Mouse (Mus musculus): Measurements from ENCODE around the gene Lrg1. TPM values are rescaled to one million over a fixed set of nuclear protein-coding genes. Genes with fewer than 3 reads are reported as not detected.
"Not testable (repeated sequence)": the region's sequence is repeated elsewhere in the genome, so short reads cannot be mapped to it uniquely, and the experiment has no call there.

Lrg1 gene
- polyA plus RNA-seq, 1 experiment from 2014 or later: 1.4 TPM

DNA sequence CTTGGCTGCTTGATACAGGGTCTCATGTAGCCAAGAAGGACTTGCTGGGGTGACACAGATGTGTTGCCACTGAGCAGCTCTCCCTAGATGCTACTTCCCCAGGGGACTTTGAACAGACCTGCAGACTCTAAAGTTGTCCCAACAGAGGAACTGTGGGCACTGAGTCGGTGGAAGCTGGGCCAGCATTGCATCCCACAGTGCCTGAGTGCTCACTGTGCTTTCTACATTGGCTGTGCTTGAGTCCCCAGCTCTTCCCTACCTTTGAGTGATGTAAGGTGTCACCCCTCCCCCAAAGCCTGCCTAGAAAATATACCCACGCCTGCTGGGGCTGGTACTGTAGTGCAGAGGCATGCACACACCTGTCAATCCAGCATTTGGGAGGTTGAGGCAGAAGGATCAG, 14.1 kb downstream of the Lrg1 start:
- 69% methylated on average over 2 of the region's 2 CpGs for WGBS

DNA sequence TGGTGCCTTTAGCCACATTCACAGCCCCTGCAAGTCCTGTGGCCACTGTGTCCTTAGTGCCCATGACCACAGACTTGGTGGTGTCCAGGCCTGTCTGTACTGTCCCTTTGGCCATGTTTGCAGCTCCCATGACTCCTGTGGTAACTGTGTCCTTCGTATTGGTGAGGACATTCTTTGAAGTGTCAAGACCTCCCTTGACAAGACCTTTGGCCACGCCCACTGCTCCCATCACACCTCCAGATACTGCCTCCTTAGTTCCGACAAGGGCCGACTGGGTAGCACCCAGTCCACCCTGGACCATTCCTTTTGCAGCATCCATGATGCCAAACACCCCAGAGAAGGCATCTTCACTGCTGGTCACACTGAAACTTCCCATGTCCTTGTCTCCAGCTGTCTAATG, 14.8 kb downstream of the Lrg1 start:
- Histone ChIP-seq H3K27me3 (ENCODE audit: control insufficient read depth, insufficient read depth, low read length) (no peaks in the 10 kb centered on the region), H3K36me3 (ENCODE audit: control insufficient read depth, insufficient read depth, low read length) (no peaks in the 10 kb centered on the region), H3K9ac (ENCODE audit: low read length) (no peak overlapping the region), H3K4me3 (replicated peaks; ENCODE audit: low read length) (no peak overlapping the region), H3K4me1 (ENCODE audit: control insufficient read depth, insufficient read depth, low read length) (no peaks in the 10 kb centered on the region), H3K9me3 (replicated peaks; ENCODE audit: control insufficient read depth, low read length) (no peaks in the 10 kb centered on the region), H3K27ac (ENCODE audit: low read length) (no peak overlapping the region), H3K4me2 (ENCODE audit: low read depth, low read length) (no peak overlapping the region)
- no peak for ATAC-seq (ENCODE audit: insufficient read depth, low FRiP score)
- 74% methylated on average over 4 of the region's 4 CpGs for WGBS

More for the DNA sequence above, 14.1 kb downstream of the Lrg1 start:
- Histone ChIP-seq H3K4me2 (ENCODE audit: low read depth, low read length) (no peak overlapping the region), H3K27me3 (ENCODE audit: control insufficient read depth, insufficient read depth, low read length) (no peaks in the 10 kb centered on the region), H3K9ac (ENCODE audit: low read length) (no peak overlapping the region), H3K9me3 (replicated peaks; ENCODE audit: control insufficient read depth, low read length) (no peaks in the 10 kb centered on the region), H3K36me3 (ENCODE audit: control insufficient read depth, insufficient read depth, low read length) (no peaks in the 10 kb centered on the region), H3K4me1 (ENCODE audit: control insufficient read depth, insufficient read depth, low read length) (no peaks in the 10 kb centered on the region), H3K27ac (ENCODE audit: low read length) (no peak overlapping the region), H3K4me3 (replicated peaks; ENCODE audit: low read length) (no peak overlapping the region)
- ATAC-seq (ENCODE audit: insufficient read depth, low FRiP score): no peak

DNA sequence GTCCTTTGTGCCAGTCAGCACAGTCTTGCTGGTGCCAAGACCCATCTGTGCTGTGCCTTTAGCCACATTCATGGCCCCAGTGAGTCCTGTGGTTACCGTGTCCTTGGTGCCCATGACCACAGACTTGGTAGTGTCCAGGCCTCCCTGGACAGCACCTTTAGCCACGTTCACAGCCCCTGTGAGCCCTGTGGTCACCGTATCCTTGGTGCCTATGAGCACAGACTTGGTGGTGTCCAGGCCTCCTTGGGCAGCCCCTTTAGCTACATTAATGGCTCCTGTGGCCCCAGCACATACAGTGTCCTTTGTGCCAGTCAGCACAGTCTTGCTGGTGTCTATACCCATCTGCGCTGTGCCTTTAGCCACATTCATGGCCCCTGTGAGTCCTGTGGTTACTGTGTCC, 15.4 kb downstream of the Lrg1 start:
- 96% methylated on average over 4 of the region's 4 CpGs for WGBS
- H3K27ac ChIP-seq (ENCODE audit: low read length); H3K4me3 ChIP-seq (replicated peaks; ENCODE audit: low read length); H3K4me2 ChIP-seq (ENCODE audit: low read depth, low read length); H3K36me3 ChIP-seq (ENCODE audit: control insufficient read depth, insufficient read depth, low read length); H3K9ac ChIP-seq (ENCODE audit: low read length); H3K9me3 ChIP-seq (replicated peaks; ENCODE audit: control insufficient read depth, low read length); H3K4me1 ChIP-seq (ENCODE audit: control insufficient read depth, insufficient read depth, low read length); ATAC-seq (ENCODE audit: insufficient read depth, low FRiP score); H3K27me3 ChIP-seq (ENCODE audit: control insufficient read depth, insufficient read depth, low read length): not testable (repeated sequence)

DNA sequence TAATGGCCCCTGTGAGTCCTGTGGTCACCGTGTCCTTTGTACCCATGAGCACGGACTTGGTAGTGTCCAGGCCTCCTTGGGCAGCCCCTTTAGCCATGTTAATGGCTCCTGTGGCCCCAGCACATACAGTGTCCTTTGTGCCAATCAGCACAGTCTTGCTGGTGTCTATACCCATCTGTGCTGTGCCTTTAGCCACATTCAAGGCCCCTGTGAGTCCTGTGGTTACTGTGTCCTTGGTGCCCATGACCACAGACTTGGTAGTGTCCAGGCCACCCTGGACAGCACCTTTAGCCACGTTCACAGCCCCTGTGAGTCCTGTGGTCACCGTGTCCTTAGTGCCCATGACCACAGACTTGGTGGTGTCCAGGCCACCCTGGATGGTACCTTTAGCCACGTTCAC, 17.0 kb downstream of the Lrg1 start:
- H3K4me3 ChIP-seq (replicated peaks; ENCODE audit: low read length); H3K9me3 ChIP-seq (replicated peaks; ENCODE audit: control insufficient read depth, low read length); H3K9ac ChIP-seq (ENCODE audit: low read length); H3K4me2 ChIP-seq (ENCODE audit: low read depth, low read length); H3K36me3 ChIP-seq (ENCODE audit: control insufficient read depth, insufficient read depth, low read length); H3K4me1 ChIP-seq (ENCODE audit: control insufficient read depth, insufficient read depth, low read length); H3K27me3 ChIP-seq (ENCODE audit: control insufficient read depth, insufficient read depth, low read length); H3K27ac ChIP-seq (ENCODE audit: low read length); ATAC-seq (ENCODE audit: insufficient read depth, low FRiP score): not testable (repeated sequence)
- 100% methylated on average over 2 of the region's 5 CpGs for WGBS

DNA sequence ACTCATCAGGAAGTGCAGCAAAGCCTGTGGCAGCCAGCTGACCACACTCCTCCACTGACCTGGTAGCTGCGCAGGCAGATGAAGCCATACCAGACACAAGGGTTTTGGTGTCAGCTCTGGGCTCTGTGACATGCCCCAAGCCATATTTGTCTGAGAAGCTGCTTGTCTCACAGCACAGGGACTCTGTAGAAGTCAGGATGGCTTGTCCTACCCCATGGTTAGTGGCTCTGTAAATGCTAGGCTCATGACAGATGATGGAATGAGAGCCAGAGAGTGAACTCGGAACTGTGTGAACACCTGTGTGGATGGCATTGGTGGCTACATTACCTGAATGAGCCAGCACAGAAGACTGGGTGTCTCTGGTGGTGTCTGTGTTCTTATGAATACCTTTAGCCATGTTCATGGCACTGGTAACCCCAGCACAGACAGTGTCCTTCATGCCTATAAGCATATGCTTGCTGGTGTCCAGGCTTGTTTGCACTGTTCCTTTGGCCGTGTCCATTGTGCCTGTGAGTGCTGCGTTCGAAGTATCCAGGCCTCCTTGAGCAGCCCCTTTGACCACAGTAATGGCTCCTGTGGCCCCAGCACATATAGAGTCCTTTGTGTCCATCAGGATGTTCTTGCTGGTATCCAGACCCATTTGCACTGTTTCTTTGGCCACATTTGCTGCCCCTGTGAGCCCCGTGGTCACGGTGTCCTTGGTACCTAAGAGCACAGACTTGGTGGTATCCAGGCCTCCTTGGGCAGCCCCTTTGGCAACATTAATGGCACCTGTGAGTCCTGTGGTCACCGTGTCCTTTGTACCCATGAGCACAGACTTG, 18.1 kb downstream of the Lrg1 start:
- H3K4me2 ChIP-seq (ENCODE audit: low read depth, low read length): no peak overlapping the region
- H3K4me3 ChIP-seq (replicated peaks; ENCODE audit: low read length): no peak overlapping the region
- H3K4me1 ChIP-seq (ENCODE audit: control insufficient read depth, insufficient read depth, low read length): no peaks in the 10 kb centered on the region
- ATAC-seq (ENCODE audit: insufficient read depth, low FRiP score): no peak
- no peaks in the 10 kb centered on the region for H3K9me3 ChIP-seq (replicated peaks; ENCODE audit: control insufficient read depth, low read length)
- no peak overlapping the region for H3K27ac ChIP-seq (ENCODE audit: low read length)
- H3K27me3 ChIP-seq (ENCODE audit: control insufficient read depth, insufficient read depth, low read length): no peaks in the 10 kb centered on the region
- H3K9ac ChIP-seq (ENCODE audit: low read length): no peak overlapping the region
- WGBS: 92% methylated on average over 8 of the region's 8 CpGs
- H3K36me3 ChIP-seq (ENCODE audit: control insufficient read depth, insufficient read depth, low read length): peaks cover 15% of the 10 kb centered on the region

DNA sequence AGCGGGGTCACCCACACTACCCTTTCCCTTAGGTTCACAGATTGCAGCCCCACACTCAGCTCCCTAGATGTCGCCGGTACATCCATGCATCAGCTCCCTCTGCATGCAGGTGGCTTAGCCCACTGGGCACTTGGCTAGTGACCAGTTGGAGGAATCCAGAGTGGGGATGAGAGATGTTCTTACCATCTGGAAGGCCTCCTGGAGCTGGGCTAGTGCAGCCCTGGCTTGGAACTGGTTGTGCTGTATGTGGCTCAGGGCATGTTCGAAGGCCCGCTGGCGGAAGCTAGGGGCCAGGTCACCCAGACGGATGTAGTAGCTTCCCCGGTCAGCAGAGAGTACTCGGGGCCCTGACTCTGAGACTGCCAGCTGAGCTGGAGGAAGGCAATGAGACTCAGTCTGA, 18.9 kb downstream of the Lrg1 start:
- no peak overlapping the region for H3K27ac ChIP-seq (ENCODE audit: low read length)
- H3K4me1 ChIP-seq (ENCODE audit: control insufficient read depth, insufficient read depth, low read length): no peaks in the 10 kb centered on the region
- peaks cover 20% of the 10 kb centered on the region for H3K36me3 ChIP-seq (ENCODE audit: control insufficient read depth, insufficient read depth, low read length)
- no peak overlapping the region for H3K9ac ChIP-seq (ENCODE audit: low read length)
- no peak overlapping the region for H3K4me2 ChIP-seq (ENCODE audit: low read depth, low read length)
- no peak for ATAC-seq (ENCODE audit: insufficient read depth, low FRiP score)
- no peaks in the 10 kb centered on the region for H3K27me3 ChIP-seq (ENCODE audit: control insufficient read depth, insufficient read depth, low read length)
- H3K4me3 ChIP-seq (replicated peaks; ENCODE audit: low read length): no peak overlapping the region
- 91% methylated on average over 9 of the region's 9 CpGs for WGBS
- H3K9me3 ChIP-seq (replicated peaks; ENCODE audit: control insufficient read depth, low read length): no peaks in the 10 kb centered on the region

DNA sequence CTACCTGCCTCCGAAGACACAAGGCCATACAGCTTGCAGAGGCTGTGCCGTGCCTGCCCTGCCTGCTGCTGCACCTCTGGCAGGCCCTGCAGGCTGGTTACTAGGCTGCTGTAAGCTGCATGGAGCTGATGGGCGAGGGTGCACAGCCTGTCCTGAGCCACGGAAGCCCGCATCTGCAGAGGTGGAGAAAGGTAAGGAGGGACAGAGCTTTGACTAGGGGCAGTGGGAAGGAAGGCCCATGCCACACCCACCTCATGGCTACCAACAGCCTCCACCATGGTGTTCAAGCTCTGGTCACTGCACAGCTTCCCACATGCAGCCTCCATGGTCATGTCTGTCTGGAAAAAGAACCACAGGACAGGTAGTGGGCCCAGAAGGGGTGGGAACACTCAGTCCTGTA, 19.6 kb downstream of the Lrg1 start:
- ATAC-seq (ENCODE audit: insufficient read depth, low FRiP score): no peak
- 89% methylated on average over 5 of the region's 5 CpGs for WGBS
- no peak overlapping the region for H3K27ac ChIP-seq (ENCODE audit: low read length)
- H3K4me3 ChIP-seq (replicated peaks; ENCODE audit: low read length): no peak overlapping the region
- no peaks in the 10 kb centered on the region for H3K4me1 ChIP-seq (ENCODE audit: control insufficient read depth, insufficient read depth, low read length)
- no peak overlapping the region for H3K4me2 ChIP-seq (ENCODE audit: low read depth, low read length)
- no peak overlapping the region for H3K9ac ChIP-seq (ENCODE audit: low read length)
- peaks cover 26% of the 10 kb centered on the region for H3K36me3 ChIP-seq (ENCODE audit: control insufficient read depth, insufficient read depth, low read length)
- H3K9me3 ChIP-seq (replicated peaks; ENCODE audit: control insufficient read depth, low read length): no peaks in the 10 kb centered on the region
- H3K27me3 ChIP-seq (ENCODE audit: control insufficient read depth, insufficient read depth, low read length): no peaks in the 10 kb centered on the region

DNA sequence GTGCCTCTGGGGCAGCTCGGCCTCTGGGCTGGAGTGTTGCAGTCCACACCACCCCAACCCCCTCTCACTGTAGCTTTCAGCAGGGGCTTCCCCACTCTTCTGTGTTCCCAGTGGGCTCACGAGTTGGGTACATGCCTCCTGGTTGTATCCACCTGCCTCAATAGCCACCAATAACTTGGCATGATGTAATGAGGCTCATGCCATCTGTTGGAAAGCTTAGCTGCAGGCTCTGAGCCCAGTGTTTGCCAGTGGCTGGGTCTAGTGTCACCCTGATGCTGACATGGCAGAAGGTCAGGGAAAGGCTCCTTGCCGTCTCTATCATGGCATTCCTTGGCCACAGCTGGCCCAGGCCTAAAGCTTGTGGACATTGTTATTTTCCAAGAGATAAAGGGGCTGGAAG, 21.0 kb downstream of the Lrg1 start:
- Histone ChIP-seq H3K9me3 (replicated peaks; ENCODE audit: control insufficient read depth, low read length) (no peaks in the 10 kb centered on the region), H3K4me2 (ENCODE audit: low read depth, low read length) (no peak overlapping the region), H3K36me3 (ENCODE audit: control insufficient read depth, insufficient read depth, low read length) (peaks cover 38% of the 10 kb centered on the region), H3K4me1 (ENCODE audit: control insufficient read depth, insufficient read depth, low read length) (no peaks in the 10 kb centered on the region), H3K27ac (ENCODE audit: low read length) (no peak overlapping the region), H3K4me3 (replicated peaks; ENCODE audit: low read length) (no peak overlapping the region), H3K9ac (ENCODE audit: low read length) (no peak overlapping the region), H3K27me3 (ENCODE audit: control insufficient read depth, insufficient read depth, low read length) (no peaks in the 10 kb centered on the region)
- ATAC-seq (ENCODE audit: insufficient read depth, low FRiP score): no peak
- 87% methylated on average over 3 of the region's 3 CpGs for WGBS

DNA sequence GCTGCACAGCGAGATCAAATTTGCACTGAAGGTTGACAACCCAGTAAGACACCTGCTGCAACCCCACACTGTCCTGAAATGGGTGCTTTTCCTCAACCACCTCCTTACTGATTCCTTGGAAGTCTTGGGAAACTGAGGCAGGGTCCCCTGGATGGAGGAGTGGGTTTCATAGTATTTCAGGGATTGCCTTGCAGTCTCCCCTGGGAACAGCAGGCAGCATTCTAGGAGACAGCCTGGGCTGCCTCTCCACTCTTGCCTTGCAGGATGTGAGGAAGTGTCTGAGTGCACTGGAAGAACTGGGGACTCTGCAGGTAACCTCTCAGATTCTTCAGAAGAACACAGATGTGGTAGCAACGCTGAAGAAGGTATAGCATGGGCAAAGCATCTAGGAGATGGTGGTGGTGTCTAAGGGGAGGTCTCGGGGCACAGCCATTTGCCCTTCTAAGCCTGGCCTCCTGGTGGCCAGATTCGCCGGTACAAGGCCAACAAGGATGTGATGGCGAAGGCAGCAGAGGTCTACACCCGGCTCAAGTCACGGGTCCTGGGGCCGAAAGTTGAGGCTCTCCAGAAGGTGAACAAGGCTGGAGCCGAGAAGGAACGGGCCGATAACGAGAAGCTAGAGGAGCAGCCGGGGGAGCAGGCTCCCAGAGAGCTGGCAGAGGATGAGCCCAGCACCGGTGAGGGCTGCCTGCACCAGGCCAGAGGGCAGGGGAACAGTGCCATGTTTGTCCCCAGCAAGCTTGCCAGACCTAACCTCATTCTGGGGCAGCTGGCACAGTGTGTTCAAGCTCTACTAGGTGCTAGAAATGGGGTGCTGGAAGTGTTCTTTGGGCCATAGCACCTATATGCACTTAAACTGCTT, 22.9 kb downstream of the Lrg1 start:
- H3K4me1 ChIP-seq (ENCODE audit: control insufficient read depth, insufficient read depth, low read length): no peaks in the 10 kb centered on the region
- peaks cover 40% of the 10 kb centered on the region for H3K36me3 ChIP-seq (ENCODE audit: control insufficient read depth, insufficient read depth, low read length)
- H3K27me3 ChIP-seq (ENCODE audit: control insufficient read depth, insufficient read depth, low read length): no peaks in the 10 kb centered on the region
- H3K27ac ChIP-seq (ENCODE audit: low read length): no peak overlapping the region
- H3K4me3 ChIP-seq (replicated peaks; ENCODE audit: low read length): no peak overlapping the region
- 91% methylated on average over 15 of the region's 15 CpGs for WGBS
- H3K4me2 ChIP-seq (ENCODE audit: low read depth, low read length): no peak overlapping the region
- no peaks in the 10 kb centered on the region for H3K9me3 ChIP-seq (replicated peaks; ENCODE audit: control insufficient read depth, low read length)
- H3K9ac ChIP-seq (ENCODE audit: low read length): no peak overlapping the region
- no peak for ATAC-seq (ENCODE audit: insufficient read depth, low FRiP score)

Data from stomach, embryonic 16.5 days (tissue).